Mouse (Mus musculus) forebrain, postnatal 0 days (tissue): ENCODE measurements around the gene Nsl1. TPM values are rescaled to one million over a fixed set of nuclear protein-coding genes. Genes with fewer than 3 reads are reported as not detected.
"Not testable (repeated sequence)": the region's sequence is repeated elsewhere in the genome, so short reads cannot be mapped to it uniquely, and the experiment has no call there.

ENCODE experiments used
- ATAC-seq: fragments of 200-750 bp; cut with Nextera tagmentation; 2 replicates; pipeline ENCODE4 v1.8.0; 2017; ENCODE audit warnings: mild to moderate bottlenecking, moderate library complexity
- DNase-seq: peaks from one replicate; pipeline ENCODE4 v3.0.0-alpha.2; 2015
- H3K27ac ChIP-seq: fragments of 300-500 bp; sonication (generic); 2 replicates; pipeline ENCODE4 v1.5.1; 2014; ENCODE audit warnings: low read depth, mild to moderate bottlenecking, antibody characterized with exemption, low read length, moderate library complexity, mixed read lengths
- H3K27me3 ChIP-seq: fragments of 300-500 bp; sonication (generic); 2 replicates; pipeline ENCODE4 v1.6.1; 2014; ENCODE audit warnings: mild to moderate bottlenecking, low read length, mixed read lengths; ENCODE audit not compliant: insufficient read depth
- H3K36me3 ChIP-seq: fragments of 300-500 bp; sonication (generic); 2 replicates; pipeline ENCODE4 v1.6.1; 2014; ENCODE audit warnings: mild to moderate bottlenecking, moderate library complexity; ENCODE audit not compliant: insufficient read depth
- H3K4me1 ChIP-seq: fragments of 300-500 bp; sonication (generic); 2 replicates; pipeline ENCODE4 v1.6.1; 2014; ENCODE audit warnings: antibody characterized with exemption; ENCODE audit not compliant: insufficient read depth
- H3K4me2 ChIP-seq: fragments of 300-500 bp; sonication (generic); 2 replicates; pipeline ENCODE4 v1.6.1; 2014; ENCODE audit warnings: low read depth, mild to moderate bottlenecking, moderate library complexity
- H3K4me3 ChIP-seq: fragments of 300-500 bp; sonication (generic); 2 replicates; pipeline ENCODE4 v1.5.1; 2014; ENCODE audit warnings: low read depth, low read length, mixed read lengths
- H3K9ac ChIP-seq: fragments of 300-500 bp; sonication (generic); 2 replicates; pipeline ENCODE4 v1.6.1; 2014; ENCODE audit warnings: mild to moderate bottlenecking
- H3K9me3 ChIP-seq: fragments of 300-500 bp; sonication (generic); 2 replicates; pipeline ENCODE4 v1.6.1; 2016; ENCODE audit warnings: low read length
- CTCF ChIP-seq: sonication (generic); IDR thresholded peaks from 2 replicates; pipeline ENCODE4 v1.5.1; 2016; ENCODE audit warnings: antibody characterized with exemption, control low read depth, low read depth
- WGBS: fragments of 180-500 bp; shearing (Covaris S2); extraction: QIAGEN DNeasy Blood & Tissue Kit; methylation state at CpG from one replicate; pipeline ENCODE4 v1.1.7; 2014; 5-methylcytosine and 5-hydroxymethylcytosine counted together
- polyA plus RNA-seq: library from polyadenylated mRNA; unstranded; fragments of >200 nt; fragmentation: Nextera tagmentation; extraction: Ambion mirVana; gene quantifications from 2 replicates; pipeline ENCODE4 v1.2.1, GENCODE M21; 2015
- total RNA-seq: library from RNA; depleted of rRNA; stranded (reverse); fragments of >200 nt; gene quantifications from 2 replicates; pipeline ENCODE4 v1.2.3, GENCODE M21; 2014

The Nsl1 gene
- total and polyA plus RNA-seq, 2 experiments from 2014 or later = 2.5 to 4.7 TPM

- Histone ChIP-seq H3K27ac (peak overlapping the region; percentile 87), H3K36me3 (peaks cover 5% of the 10 kb centered on the region; the same call in 1 of the 2 replicates), H3K9me3 (no peaks in the 10 kb centered on the region), H3K4me2 (peak overlapping the region; percentile 96), H3K27me3 (no peaks in the 10 kb centered on the region), H3K4me1 (peaks cover 7% of the 10 kb centered on the region; the same call in 1 of the 2 replicates), H3K9ac (peak overlapping the region; percentile 82), H3K4me3 (peak overlapping the region; percentile 72)
- no peak for TF ChIP-seq CTCF
- DNase-seq (no peak), ATAC-seq (peak; percentile 50)
- 4% methylated on average over 69 of the region's 69 CpGs for WGBS
Measured at GRCm38 (mm10) chr1:191025016-191026012, 37.5 kb upstream of the Nsl1 start.

- Histone ChIP-seq H3K9me3 (no peaks in the 10 kb centered on the region), H3K4me2 (peak within 1 kb of the TSS; percentile 96), H3K9ac (peak within 1 kb of the TSS; percentile 82), H3K27me3 (no peaks in the 10 kb centered on the region), H3K4me1 (peaks cover 7% of the 10 kb centered on the region; the same call in 1 of the 2 replicates), H3K27ac (peak within 1 kb of the TSS; percentile 88), H3K4me3 (peak within 1 kb of the TSS; percentile 72), H3K36me3 (peaks cover 5% of the 10 kb centered on the region; the same call in 1 of the 2 replicates)
- TF ChIP-seq CTCF = peak; percentile 57
- DNase-seq (peak; percentile 99), ATAC-seq (peak; percentile 99)
- WGBS = under 1% methylated on average over 43 of the region's 50 CpGs
Measured at GRCm38 (mm10) chr1:191026021-191026713, 36.6 kb upstream of the Nsl1 start, which contains the start of gene Flvcr1. Flvcr1 (minus strand) TSS chr1:191026158.

- H3K9me3 ChIP-seq = no peaks in the 10 kb centered on the region
- H3K36me3 ChIP-seq = no peaks in the 10 kb centered on the region
- no peak overlapping the region for H3K27ac ChIP-seq
- no peak overlapping the region for H3K9ac ChIP-seq
- H3K4me2 ChIP-seq = no peak overlapping the region
- ATAC-seq (no peak), DNase-seq (no peak)
- H3K4me1 ChIP-seq = no peaks in the 10 kb centered on the region
- 55% methylated on average over 10 of the region's 10 CpGs for WGBS
- TF ChIP-seq CTCF = no peak
- H3K4me3 ChIP-seq = no peak overlapping the region
- no peaks in the 10 kb centered on the region for H3K27me3 ChIP-seq
Measured at GRCm38 (mm10) chr1:191030182-191030581, 32.6 kb upstream of the Nsl1 start.

- not testable (repeated sequence) for H3K27ac ChIP-seq, H3K9me3 ChIP-seq, ATAC-seq, H3K9ac ChIP-seq, H3K4me3 ChIP-seq, H3K27me3 ChIP-seq, H3K4me2 ChIP-seq, H3K4me1 ChIP-seq, H3K36me3 ChIP-seq, DNase-seq
- WGBS = 72% methylated on average over 6 of the region's 6 CpGs
Measured at GRCm38 (mm10) chr1:191030922-191031425, 31.8 kb upstream of the Nsl1 start.

GRCm38 (mm10) chr1:191035649-191036048, 27.2 kb upstream of the Nsl1 start:
- no peak for TF ChIP-seq CTCF
- Histone ChIP-seq H3K9me3 (no peaks in the 10 kb centered on the region), H3K27me3 (no peaks in the 10 kb centered on the region), H3K36me3 (no peaks in the 10 kb centered on the region), H3K4me3 (no peak overlapping the region), H3K27ac (no peak overlapping the region), H3K9ac (no peak overlapping the region), H3K4me1 (no peaks in the 10 kb centered on the region), H3K4me2 (no peak overlapping the region)
- no peak for DNase-seq
- WGBS = 20% methylated on average over 4 of the region's 4 CpGs
- ATAC-seq = no peak

- no peaks in the 10 kb centered on the region for H3K9me3 ChIP-seq
- DNase-seq = no peak
- no peak within 1 kb of the TSS for H3K4me2 ChIP-seq
- no peak for ATAC-seq
- H3K4me3 ChIP-seq = no peak within 1 kb of the TSS
- no peak for TF ChIP-seq CTCF
- no peaks in the 10 kb centered on the region for H3K4me1 ChIP-seq
- WGBS = 81% methylated on average over 6 of the region's 6 CpGs
- H3K9ac ChIP-seq = no peak within 1 kb of the TSS
- H3K27me3 ChIP-seq = no peaks in the 10 kb centered on the region
- H3K27ac ChIP-seq = no peak within 1 kb of the TSS
- H3K36me3 ChIP-seq = no peaks in the 10 kb centered on the region
Measured at GRCm38 (mm10) chr1:191036554-191037334, 26.1 kb upstream of the Nsl1 start, which contains the start of gene Spata45. Spata45 (plus strand) TSS chr1:191036639.
